Mouse (Mus musculus): ENCODE measurements around the gene Wnt5a. TPM values are rescaled to one million over a fixed set of nuclear protein-coding genes. Genes with fewer than 3 reads are reported as not detected.

Gene Wnt5a
- polyA plus RNA-seq (2015; fragmentation: Nextera tagmentation; extraction: Ambion mirVana) = 12.2 and 12.9 TPM in 2 replicates

- no peak for TF ChIP-seq EP300 (optimal IDR thresholded peaks at IDR 0.05)
- TF ChIP-seq CTCF (IDR thresholded peaks at IDR 0.05; ENCODE audit: low read depth) = no peak
Observed at GRCm38 (mm10) chr14:28504101-28505050, at the start of gene Wnt5a. TSS of gene Wnt5a (plus strand) at chr14:28504750.

GRCm38 (mm10) chr14:28456372-28457076 lies 48.0 kb upstream of the Wnt5a start:
- Histone ChIP-seq H3K27ac (replicated peaks) (no peak overlapping the region), H3K4me1 (replicated peaks; ENCODE audit: control insufficient read depth, insufficient read depth) (no peaks in the 10 kb centered on the region), H3K4me2 (replicated peaks; ENCODE audit: low read depth) (no peak overlapping the region), H3K9ac (ENCODE audit: low read length) (no peak overlapping the region), H3K36me3 (ENCODE audit: control insufficient read depth, insufficient read depth, low read length) (no peaks in the 10 kb centered on the region), H3K4me3 (ENCODE audit: low read depth, low read length) (no peak overlapping the region), H3K9me3 (ENCODE audit: control insufficient read depth, low read length) (no peaks in the 10 kb centered on the region), H3K27me3 (ENCODE audit: control insufficient read depth, insufficient read depth, low read length) (no peaks in the 10 kb centered on the region)
- peak; percentile 74 for ATAC-seq (ENCODE audit: low FRiP score, low TSS enrichment)
- TF ChIP-seq EP300 (optimal IDR thresholded peaks at IDR 0.05) = no peak
- no peak for TF ChIP-seq CTCF (IDR thresholded peaks at IDR 0.05; ENCODE audit: low read depth)
- peak; percentile 55 for DNase-seq (ENCODE audit: low spot score)
- WGBS = 38% methylated on average over 7 of the region's 7 CpGs

More at GRCm38 (mm10) chr14:28504101-28505050, at the start of gene Wnt5a:
- H3K9me3 ChIP-seq (ENCODE audit: control insufficient read depth, low read length) = no peaks in the 10 kb centered on the region
- 2% methylated on average over 53 of the region's 53 CpGs for WGBS
- peak within 1 kb of the TSS; percentile 73 for H3K9ac ChIP-seq (ENCODE audit: low read length)
- peak within 1 kb of the TSS; percentile 73 for H3K4me3 ChIP-seq (ENCODE audit: low read depth, low read length)
- peak within 1 kb of the TSS; percentile 86 for H3K4me2 ChIP-seq (replicated peaks; ENCODE audit: low read depth)
- H3K4me1 ChIP-seq (replicated peaks; ENCODE audit: control insufficient read depth, insufficient read depth) = 0 out of 2 replicates have a peak, but pooled peaks cover 3% of the 10 kb centered on the region
- H3K27me3 ChIP-seq (ENCODE audit: control insufficient read depth, insufficient read depth, low read length) = no peaks in the 10 kb centered on the region
- peak within 1 kb of the TSS; percentile 89 for H3K27ac ChIP-seq (replicated peaks)
- ATAC-seq (ENCODE audit: low FRiP score, low TSS enrichment) (peak; percentile 36; the same call in 1 of the 2 replicates), DNase-seq (ENCODE audit: low spot score) (peak; percentile 60)
- H3K36me3 ChIP-seq (ENCODE audit: control insufficient read depth, insufficient read depth, low read length) = no peaks in the 10 kb centered on the region

GRCm38 (mm10) chr14:28457428-28457827 lies 47.1 kb upstream of the Wnt5a start:
- no peak for DNase-seq (ENCODE audit: low spot score)
- 44% methylated on average over 3 of the region's 3 CpGs for WGBS

GRCm38 (mm10) chr14:28467956-28468355 lies 36.6 kb upstream of the Wnt5a start:
- 27% methylated on average over 5 of the region's 5 CpGs for WGBS
- DNase-seq (ENCODE audit: low spot score) = no peak

More at GRCm38 (mm10) chr14:28457428-28457827, 47.1 kb upstream of the Wnt5a start:
- H3K4me2 ChIP-seq (replicated peaks; ENCODE audit: low read depth) = no peak overlapping the region
- no peaks in the 10 kb centered on the region for H3K4me1 ChIP-seq (replicated peaks; ENCODE audit: control insufficient read depth, insufficient read depth)
- TF ChIP-seq EP300 (optimal IDR thresholded peaks at IDR 0.05) (no peak), CTCF (IDR thresholded peaks at IDR 0.05; ENCODE audit: low read depth) (no peak)
- H3K9ac ChIP-seq (ENCODE audit: low read length) = no peak overlapping the region
- no peaks in the 10 kb centered on the region for H3K9me3 ChIP-seq (ENCODE audit: control insufficient read depth, low read length)
- H3K27me3 ChIP-seq (ENCODE audit: control insufficient read depth, insufficient read depth, low read length) = no peaks in the 10 kb centered on the region
- no peak for ATAC-seq (ENCODE audit: low FRiP score, low TSS enrichment)
- no peak overlapping the region for H3K4me3 ChIP-seq (ENCODE audit: low read depth, low read length)
- no peaks in the 10 kb centered on the region for H3K36me3 ChIP-seq (ENCODE audit: control insufficient read depth, insufficient read depth, low read length)
- no peak overlapping the region for H3K27ac ChIP-seq (replicated peaks)

GRCm38 (mm10) chr14:28469696-28470095 lies 34.9 kb upstream of the Wnt5a start:
- WGBS = 53% methylated on average over 4 of the region's 4 CpGs
- no peak overlapping the region for H3K27ac ChIP-seq (replicated peaks)
- no peak for DNase-seq (ENCODE audit: low spot score)
- H3K4me1 ChIP-seq (replicated peaks; ENCODE audit: control insufficient read depth, insufficient read depth) = no peaks in the 10 kb centered on the region
- ATAC-seq (ENCODE audit: low FRiP score, low TSS enrichment) = no peak
- H3K4me3 ChIP-seq (ENCODE audit: low read depth, low read length) = no peak overlapping the region
- H3K9ac ChIP-seq (ENCODE audit: low read length) = no peak overlapping the region
- TF ChIP-seq CTCF (IDR thresholded peaks at IDR 0.05; ENCODE audit: low read depth) (no peak), EP300 (optimal IDR thresholded peaks at IDR 0.05) (no peak)
- H3K27me3 ChIP-seq (ENCODE audit: control insufficient read depth, insufficient read depth, low read length) = no peaks in the 10 kb centered on the region
- H3K36me3 ChIP-seq (ENCODE audit: control insufficient read depth, insufficient read depth, low read length) = no peaks in the 10 kb centered on the region
- no peaks in the 10 kb centered on the region for H3K9me3 ChIP-seq (ENCODE audit: control insufficient read depth, low read length)
- H3K4me2 ChIP-seq (replicated peaks; ENCODE audit: low read depth) = no peak overlapping the region

More at GRCm38 (mm10) chr14:28467956-28468355, 36.6 kb upstream of the Wnt5a start:
- Histone ChIP-seq H3K4me2 (replicated peaks; ENCODE audit: low read depth) (no peak overlapping the region), H3K27ac (replicated peaks) (no peak overlapping the region), H3K9me3 (ENCODE audit: control insufficient read depth, low read length) (no peaks in the 10 kb centered on the region), H3K36me3 (ENCODE audit: control insufficient read depth, insufficient read depth, low read length) (no peaks in the 10 kb centered on the region), H3K4me1 (replicated peaks; ENCODE audit: control insufficient read depth, insufficient read depth) (no peaks in the 10 kb centered on the region), H3K27me3 (ENCODE audit: control insufficient read depth, insufficient read depth, low read length) (no peaks in the 10 kb centered on the region), H3K9ac (ENCODE audit: low read length) (no peak overlapping the region), H3K4me3 (ENCODE audit: low read depth, low read length) (no peak overlapping the region)
- ATAC-seq (ENCODE audit: low FRiP score, low TSS enrichment) = no peak
- TF ChIP-seq EP300 (optimal IDR thresholded peaks at IDR 0.05) (no peak), CTCF (IDR thresholded peaks at IDR 0.05; ENCODE audit: low read depth) (no peak)
